Mouse (Mus musculus) ES-E14 (cell line): ENCODE measurements around the gene Rexo5.

ENCODE experiments used
- ZC3H11A ChIP-seq: IDR thresholded peaks from 2 replicates; pipeline ENCODE4 v1.6.1; 2012; ENCODE audit warnings: low read depth, mild to moderate bottlenecking, inconsistent platforms, low read length, borderline replicate concordance
- ZNF384 ChIP-seq: IDR thresholded peaks from 2 replicates; pipeline ENCODE4 v1.6.1; 2012; ENCODE audit warnings: low read depth, low read length, inconsistent platforms

DNA sequence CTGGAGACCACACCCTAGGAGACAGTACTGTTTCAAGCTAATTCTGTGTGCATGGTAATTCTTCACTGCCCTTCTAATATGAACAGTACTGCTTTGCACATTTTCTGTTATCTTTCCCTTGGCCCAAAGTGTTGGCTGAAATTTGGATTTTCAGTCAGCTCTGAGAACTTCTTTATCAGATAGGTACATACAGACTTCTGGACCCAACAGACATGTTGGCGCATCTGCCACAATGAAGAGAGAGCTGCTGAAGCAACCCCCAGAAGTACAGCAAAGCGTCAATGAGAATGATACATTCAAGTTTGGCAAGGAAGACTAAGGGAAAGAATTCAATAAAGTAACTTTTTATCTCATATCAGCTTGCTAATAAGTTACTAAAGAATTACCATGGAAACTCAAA is 60.6 kb downstream of the Rexo5 start:
- TF ChIP-seq ZC3H11A (no peak), ZNF384 (no peak)
